Mouse (Mus musculus) hindbrain, embryonic 10.5 days (tissue): ENCODE results near the gene Gnb1. TPM values are rescaled to one million over a fixed set of nuclear protein-coding genes. Genes with fewer than 3 reads are reported as not detected.

Experiments used
- DNase-seq: peaks from one replicate; pipeline ENCODE4 v3.0.0-alpha.2; 2017; ENCODE audit warnings: low spot score
- H3K27ac ChIP-seq: fragments of 300-500 bp; sonication (generic); 2 replicates; pipeline ENCODE4 v1.5.1; 2016; ENCODE audit warnings: mild to moderate bottlenecking, moderate library complexity
- H3K27me3 ChIP-seq: fragments of 300-500 bp; sonication (generic); 2 replicates; pipeline ENCODE4 v1.6.1; 2016; ENCODE audit warnings: mild to moderate bottlenecking; ENCODE audit not compliant: poor library complexity, insufficient read depth, severe bottlenecking
- H3K36me3 ChIP-seq: fragments of 300-500 bp; sonication (generic); 2 replicates; pipeline ENCODE4 v1.6.1; 2016; ENCODE audit warnings: mild to moderate bottlenecking, moderate library complexity
- H3K4me1 ChIP-seq: fragments of 300-500 bp; sonication (generic); replicated peaks from 2 replicates; pipeline ENCODE4 v1.6.1; 2016; ENCODE audit warnings: mild to moderate bottlenecking
- H3K4me3 ChIP-seq: fragments of 300-500 bp; sonication (generic); 2 replicates; pipeline ENCODE4 v1.5.1; 2016; ENCODE audit warnings: mild to moderate bottlenecking, moderate library complexity
- H3K9me3 ChIP-seq: fragments of 300-500 bp; sonication (generic); 2 replicates; pipeline ENCODE4 v1.6.1; 2016; ENCODE audit warnings: mild to moderate bottlenecking, moderate library complexity
- WGBS: fragments of 180-500 bp; shearing (Covaris S2); methylation state at CpG from one replicate; pipeline ENCODE4 v1.1.7; 2016; 5-methylcytosine and 5-hydroxymethylcytosine counted together
- polyA plus RNA-seq: library from polyadenylated mRNA; unstranded; fragments of >200 nt; fragmentation: Nextera tagmentation; extraction: Ambion mirVana; gene quantifications from 2 replicates; pipeline ENCODE4 v1.2.1, GENCODE M21; 2016

Gene Gnb1
- polyA plus RNA-seq: 633 and 670 TPM in 2 replicates

- under 1% methylated on average over 60 of the region's 60 CpGs for WGBS
- peaks cover under 1% of the 10 kb centered on the region; the same call in 1 of the 2 replicates for H3K36me3 ChIP-seq
- H3K27me3 ChIP-seq: no peaks in the 10 kb centered on the region
- DNase-seq: peak; percentile 91
- peaks cover 59% of the 10 kb centered on the region for H3K4me1 ChIP-seq
- no peaks in the 10 kb centered on the region for H3K9me3 ChIP-seq
- peak within 1 kb of the TSS; percentile 100 for H3K27ac ChIP-seq
- peak within 1 kb of the TSS; percentile 99 for H3K4me3 ChIP-seq
These were observed at the start of gene Gnb1 for GRCm38 (mm10) chr4:155490990-155491504. TSS of gene Gnb1 (plus strand) at chr4:155491361.

GRCm38 (mm10) chr4:155442808-155443207 lies 48.4 kb upstream of the Gnb1 start:
- Histone ChIP-seq H3K27me3 (no peaks in the 10 kb centered on the region), H3K4me1 (no peaks in the 10 kb centered on the region), H3K9me3 (no peaks in the 10 kb centered on the region), H3K36me3 (no peaks in the 10 kb centered on the region), H3K27ac (no peak overlapping the region), H3K4me3 (no peak overlapping the region)
- 71% methylated on average over 3 of the region's 3 CpGs for WGBS
- DNase-seq: no peak

- 43% methylated on average over 10 of the region's 10 CpGs for WGBS
- H3K36me3 ChIP-seq: no peaks in the 10 kb centered on the region
- peaks cover 6% of the 10 kb centered on the region for H3K4me1 ChIP-seq
- peak; percentile 11 for DNase-seq
- 0 out of 2 replicates have a peak overlapping the region, but pooled peaks have one; percentile 9 for H3K27ac ChIP-seq
- H3K27me3 ChIP-seq: no peaks in the 10 kb centered on the region
- no peak overlapping the region for H3K4me3 ChIP-seq
- no peaks in the 10 kb centered on the region for H3K9me3 ChIP-seq
These were observed 39.6 kb upstream of the Gnb1 start for GRCm38 (mm10) chr4:155451597-155451996.

DNA sequence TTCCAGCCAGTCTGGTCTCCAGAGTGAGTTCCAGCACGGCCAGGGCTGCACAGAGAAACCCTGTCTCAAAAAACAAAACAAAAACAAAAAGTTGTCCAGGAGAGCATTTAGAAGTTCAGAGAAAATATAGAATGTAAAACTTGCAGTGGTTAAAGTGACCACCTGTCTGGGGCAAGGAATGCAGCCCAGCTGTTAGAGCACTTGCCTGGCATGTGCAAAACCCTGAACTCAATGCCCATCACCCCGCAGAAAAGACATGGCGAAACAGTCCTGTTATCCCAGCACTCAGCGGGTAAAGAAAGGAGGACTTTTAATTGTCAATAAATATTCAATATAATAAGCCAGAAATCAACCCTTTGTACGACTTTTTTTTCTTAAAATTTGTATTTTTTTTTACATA lies 32.6 kb upstream of the Gnb1 start:
- no peak for DNase-seq
- Histone ChIP-seq H3K9me3 (no peaks in the 10 kb centered on the region), H3K27ac (no peak overlapping the region), H3K27me3 (0 out of 2 replicates have a peak, but pooled peaks cover 6% of the 10 kb centered on the region), H3K4me3 (no peak overlapping the region), H3K36me3 (no peaks in the 10 kb centered on the region), H3K4me1 (0 out of 2 replicates have a peak, but pooled peaks cover 2% of the 10 kb centered on the region)
- WGBS: 85% methylated on average over 5 of the region's 5 CpGs

- DNase-seq: no peak
- 80% methylated on average over 13 of the region's 13 CpGs for WGBS
- Histone ChIP-seq H3K27ac (no peak overlapping the region), H3K4me3 (no peak overlapping the region), H3K36me3 (no peaks in the 10 kb centered on the region), H3K27me3 (peaks cover 9% of the 10 kb centered on the region), H3K4me1 (0 out of 2 replicates have a peak, but pooled peaks cover 2% of the 10 kb centered on the region), H3K9me3 (no peaks in the 10 kb centered on the region)
These were observed 28.1 kb upstream of the Gnb1 start for GRCm38 (mm10) chr4:155463050-155463449.

DNA sequence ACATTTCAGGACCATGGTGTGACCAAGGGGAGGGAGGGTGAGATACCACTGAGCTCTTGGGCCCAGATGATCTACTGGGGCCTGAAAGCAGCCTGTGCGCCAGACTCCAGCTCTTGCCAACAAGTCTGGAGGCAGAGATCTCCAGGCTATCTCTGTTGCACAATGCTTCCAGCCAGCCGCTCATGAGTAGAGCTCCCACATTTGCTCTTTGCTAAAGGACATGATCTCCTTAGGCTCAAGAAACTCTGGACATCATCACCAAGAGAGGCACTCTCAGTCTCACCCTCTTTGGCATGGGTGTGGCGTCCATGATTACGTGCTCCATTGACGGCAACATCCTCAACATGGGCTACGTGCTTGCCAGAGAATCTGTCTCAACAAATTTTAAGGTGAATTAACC lies 27.6 kb upstream of the Gnb1 start:
- H3K4me3 ChIP-seq: no peak overlapping the region

GRCm38 (mm10) chr4:155464061-155464460 lies 27.1 kb upstream of the Gnb1 start:
- Histone ChIP-seq H3K36me3 (no peaks in the 10 kb centered on the region), H3K27ac (no peak overlapping the region), H3K27me3 (peaks cover 19% of the 10 kb centered on the region), H3K9me3 (no peaks in the 10 kb centered on the region), H3K4me3 (no peak overlapping the region), H3K4me1 (peaks cover 8% of the 10 kb centered on the region)
- no peak for DNase-seq
- WGBS: 90% methylated on average over 4 of the region's 4 CpGs

More for the DNA sequence above, 27.6 kb upstream of the Gnb1 start:
- no peaks in the 10 kb centered on the region for H3K36me3 ChIP-seq
- DNase-seq: no peak
- peaks cover 4% of the 10 kb centered on the region for H3K4me1 ChIP-seq
- no peak overlapping the region for H3K27ac ChIP-seq
- 94% methylated on average over 6 of the region's 6 CpGs for WGBS
- H3K27me3 ChIP-seq: peaks cover 15% of the 10 kb centered on the region
- no peaks in the 10 kb centered on the region for H3K9me3 ChIP-seq

- Histone ChIP-seq H3K4me3 (no peak overlapping the region), H3K27ac (no peak overlapping the region), H3K9me3 (no peaks in the 10 kb centered on the region), H3K36me3 (no peaks in the 10 kb centered on the region), H3K4me1 (peaks cover 16% of the 10 kb centered on the region), H3K27me3 (peaks cover 34% of the 10 kb centered on the region)
- DNase-seq: no peak
- WGBS: 76% methylated on average over 6 of the region's 6 CpGs
These were observed 25.6 kb upstream of the Gnb1 start for GRCm38 (mm10) chr4:155465607-155466006.

GRCm38 (mm10) chr4:155466080-155466479 lies 25.1 kb upstream of the Gnb1 start:
- WGBS: 89% methylated on average over 5 of the region's 5 CpGs
- no peak for DNase-seq
- no peak overlapping the region for H3K27ac ChIP-seq
- no peak overlapping the region for H3K4me3 ChIP-seq
- no peaks in the 10 kb centered on the region for H3K36me3 ChIP-seq
- H3K9me3 ChIP-seq: no peaks in the 10 kb centered on the region
- peaks cover 15% of the 10 kb centered on the region for H3K4me1 ChIP-seq
- peaks cover 34% of the 10 kb centered on the region for H3K27me3 ChIP-seq

GRCm38 (mm10) chr4:155467237-155468010 lies 23.7 kb upstream of the Gnb1 start:
- H3K4me1 ChIP-seq: peaks cover 15% of the 10 kb centered on the region
- peaks cover 38% of the 10 kb centered on the region for H3K27me3 ChIP-seq
- H3K36me3 ChIP-seq: no peaks in the 10 kb centered on the region
- H3K4me3 ChIP-seq: no peak overlapping the region
- no peak for DNase-seq
- 82% methylated on average over 13 of the region's 13 CpGs for WGBS
- H3K27ac ChIP-seq: no peak overlapping the region
- H3K9me3 ChIP-seq: no peaks in the 10 kb centered on the region

GRCm38 (mm10) chr4:155468952-155469351 lies 22.2 kb upstream of the Gnb1 start, which contains the start of gene Tmem52:
TSS of gene Tmem52 (plus strand) at chr4:155469114.
- no peaks in the 10 kb centered on the region for H3K9me3 ChIP-seq
- peak within 1 kb of the TSS; percentile 37 for H3K4me3 ChIP-seq
- H3K4me1 ChIP-seq: peaks cover 15% of the 10 kb centered on the region
- H3K36me3 ChIP-seq: no peaks in the 10 kb centered on the region
- 12% methylated on average over 21 of the region's 21 CpGs for WGBS
- H3K27ac ChIP-seq: no peak within 1 kb of the TSS; the same call in 1 of the 2 replicates
- peaks cover 31% of the 10 kb centered on the region for H3K27me3 ChIP-seq
- no peak for DNase-seq

- Histone ChIP-seq H3K4me3 (no peak overlapping the region), H3K36me3 (no peaks in the 10 kb centered on the region), H3K9me3 (no peaks in the 10 kb centered on the region), H3K4me1 (peaks cover 15% of the 10 kb centered on the region), H3K27me3 (peaks cover 31% of the 10 kb centered on the region), H3K27ac (no peak overlapping the region)
- no peak for DNase-seq
- WGBS: 79% methylated on average over 18 of the region's 18 CpGs
These were observed 21.4 kb upstream of the Gnb1 start for GRCm38 (mm10) chr4:155469590-155470262.
